Mouse (Mus musculus) heart, embryonic 13.5 days (tissue): ENCODE results near the gene Boll. TPM values are rescaled to one million over a fixed set of nuclear protein-coding genes. Genes with fewer than 3 reads are reported as not detected.
A peak's percentile ranks its signal among the peaks of the same experiment; 100 is the strongest.

Source experiments
- ATAC-seq: fragments of 200-750 bp; cut with Nextera tagmentation; 2 replicates; pipeline ENCODE4 v1.8.0; 2017; ENCODE audit warnings: moderate TSS enrichment; ENCODE audit not compliant: insufficient number of reproducible peaks, low FRiP score, low TSS enrichment; ENCODE audit errors: extremely low read depth
- H3K27ac ChIP-seq: fragments of 300-500 bp; sonication (generic); replicated peaks from 2 replicates; pipeline ENCODE4 v1.5.1; 2015; ENCODE audit warnings: moderate library complexity, mild to moderate bottlenecking, inconsistent platforms
- H3K27me3 ChIP-seq: fragments of 300-500 bp; sonication (generic); replicated peaks from 2 replicates; pipeline ENCODE4 v1.6.1; 2015; ENCODE audit warnings: mild to moderate bottlenecking, inconsistent platforms
- H3K36me3 ChIP-seq: fragments of 300-500 bp; sonication (generic); 2 replicates; pipeline ENCODE4 v1.6.1; 2015; ENCODE audit warnings: mild to moderate bottlenecking, inconsistent platforms
- H3K4me1 ChIP-seq: fragments of 300-500 bp; sonication (generic); 2 replicates; pipeline ENCODE4 v1.6.1; 2015; ENCODE audit warnings: inconsistent platforms
- H3K4me2 ChIP-seq: fragments of 300-500 bp; sonication (generic); 2 replicates; pipeline ENCODE4 v1.6.1; 2015; ENCODE audit warnings: inconsistent platforms, mild to moderate bottlenecking, moderate library complexity
- H3K4me3 ChIP-seq: fragments of 300-500 bp; sonication (generic); 2 replicates; pipeline ENCODE4 v1.5.1; 2015; ENCODE audit warnings: moderate library complexity, mild to moderate bottlenecking, inconsistent platforms
- H3K9ac ChIP-seq: fragments of 300-500 bp; sonication (generic); 2 replicates; pipeline ENCODE4 v1.6.1; 2015; ENCODE audit warnings: inconsistent platforms, mild to moderate bottlenecking, moderate library complexity
- H3K9me3 ChIP-seq: fragments of 300-500 bp; sonication (generic); 2 replicates; pipeline ENCODE4 v1.6.1; 2016; ENCODE audit warnings: inconsistent platforms
- WGBS: fragments of 180-500 bp; shearing (Covaris S2); methylation state at CpG from one replicate; pipeline ENCODE4 v1.1.7; 2015; ENCODE audit warnings: mixed read lengths; 5-methylcytosine and 5-hydroxymethylcytosine counted together
- polyA plus RNA-seq: library from polyadenylated mRNA; unstranded; fragments of >200 nt; fragmentation: Nextera tagmentation; extraction: Ambion mirVana; gene quantifications from 2 replicates; pipeline ENCODE4 v1.2.1, GENCODE M21; 2015

The Boll gene
- polyA plus RNA-seq, 1 experiment from 2014 or later, result 0.11 TPM

- Histone ChIP-seq H3K4me1 (peaks cover 45% of the 10 kb centered on the region), H3K4me2 (peak overlapping the region; percentile 38), H3K9me3 (no peaks in the 10 kb centered on the region), H3K27me3 (no peaks in the 10 kb centered on the region), H3K27ac (peak overlapping the region; percentile 63), H3K36me3 (no peaks in the 10 kb centered on the region), H3K9ac (peak overlapping the region; percentile 47; the same call in 1 of the 2 replicates), H3K4me3 (no peak overlapping the region)
- no peak for ATAC-seq
- WGBS, result 59% methylated on average over 4 of the region's 4 CpGs
Measured at GRCm38 (mm10) chr1:55221352-55221751, 141.9 kb downstream of the Boll start.

- Histone ChIP-seq H3K4me3 (no peak overlapping the region), H3K27ac (no peak overlapping the region), H3K4me2 (no peak overlapping the region), H3K27me3 (no peaks in the 10 kb centered on the region), H3K9me3 (no peaks in the 10 kb centered on the region), H3K9ac (no peak overlapping the region), H3K4me1 (peaks cover 30% of the 10 kb centered on the region), H3K36me3 (0 out of 2 replicates have a peak, but pooled peaks cover 2% of the 10 kb centered on the region)
- 30% methylated on average over 2 of the region's 2 CpGs for WGBS
- ATAC-seq, result no peak
Measured at GRCm38 (mm10) chr1:55217191-55217590, 146.1 kb downstream of the Boll start.

GRCm38 (mm10) chr1:55215185-55215813 is 148.0 kb downstream of the Boll start:
- Histone ChIP-seq H3K4me1 (peaks cover 18% of the 10 kb centered on the region), H3K27me3 (no peaks in the 10 kb centered on the region), H3K9ac (no peak overlapping the region), H3K4me3 (no peak overlapping the region), H3K36me3 (0 out of 2 replicates have a peak, but pooled peaks cover 5% of the 10 kb centered on the region), H3K4me2 (no peak overlapping the region), H3K27ac (no peak overlapping the region), H3K9me3 (no peaks in the 10 kb centered on the region)
- no peak for ATAC-seq
- 65% methylated on average over 11 of the region's 11 CpGs for WGBS

GRCm38 (mm10) chr1:55213936-55214335 is 149.3 kb downstream of the Boll start:
- H3K4me3 ChIP-seq, result no peak overlapping the region
- H3K27me3 ChIP-seq, result no peaks in the 10 kb centered on the region
- no peak for ATAC-seq
- 82% methylated on average over 6 of the region's 6 CpGs for whole genome bisulfite sequencing
- 0 out of 2 replicates have a peak, but pooled peaks cover 5% of the 10 kb centered on the region for H3K36me3 ChIP-seq
- no peak overlapping the region for H3K27ac ChIP-seq
- H3K4me1 ChIP-seq, result peaks cover 26% of the 10 kb centered on the region
- H3K4me2 ChIP-seq, result no peak overlapping the region
- H3K9me3 ChIP-seq, result no peaks in the 10 kb centered on the region
- no peak overlapping the region for H3K9ac ChIP-seq

- WGBS, result 46% methylated on average over 6 of the region's 6 CpGs
- no peak overlapping the region for H3K9ac ChIP-seq
- H3K27ac ChIP-seq, result no peak overlapping the region
- peaks cover 31% of the 10 kb centered on the region for H3K4me1 ChIP-seq
- H3K4me3 ChIP-seq, result no peak overlapping the region
- 0 out of 2 replicates have a peak, but pooled peaks cover 5% of the 10 kb centered on the region for H3K36me3 ChIP-seq
- no peaks in the 10 kb centered on the region for H3K9me3 ChIP-seq
- H3K4me2 ChIP-seq, result no peak overlapping the region
- H3K27me3 ChIP-seq, result no peaks in the 10 kb centered on the region
- ATAC-seq, result no peak
Measured at GRCm38 (mm10) chr1:55213475-55213874, 149.8 kb downstream of the Boll start.

- Histone ChIP-seq H3K36me3 (0 out of 2 replicates have a peak, but pooled peaks cover 5% of the 10 kb centered on the region), H3K4me3 (no peak overlapping the region), H3K4me1 (peaks cover 32% of the 10 kb centered on the region), H3K27ac (no peak overlapping the region), H3K4me2 (no peak overlapping the region), H3K27me3 (no peaks in the 10 kb centered on the region), H3K9ac (no peak overlapping the region), H3K9me3 (no peaks in the 10 kb centered on the region)
- no peak for ATAC-seq
- WGBS, result 88% methylated on average over 4 of the region's 4 CpGs
Measured at GRCm38 (mm10) chr1:55212771-55213170, 150.5 kb downstream of the Boll start.

- WGBS, result 80% methylated on average over 8 of the region's 8 CpGs
- 0 out of 2 replicates have a peak, but pooled peaks cover 5% of the 10 kb centered on the region for H3K36me3 ChIP-seq
- H3K27me3 ChIP-seq, result no peaks in the 10 kb centered on the region
- no peak overlapping the region for H3K4me2 ChIP-seq
- ATAC-seq, result no peak
- no peak overlapping the region for H3K9ac ChIP-seq
- H3K27ac ChIP-seq, result no peak overlapping the region
- no peak overlapping the region for H3K4me3 ChIP-seq
- H3K4me1 ChIP-seq, result peaks cover 22% of the 10 kb centered on the region
- no peaks in the 10 kb centered on the region for H3K9me3 ChIP-seq
Measured at GRCm38 (mm10) chr1:55211081-55211480, 152.2 kb downstream of the Boll start.

- H3K9me3 ChIP-seq, result no peaks in the 10 kb centered on the region
- peaks cover 5% of the 10 kb centered on the region; the same call in 1 of the 2 replicates for H3K36me3 ChIP-seq
- peak overlapping the region; percentile 41 for H3K4me2 ChIP-seq
- no peak overlapping the region for H3K9ac ChIP-seq
- H3K27me3 ChIP-seq, result no peaks in the 10 kb centered on the region
- 42% methylated on average over 12 of the region's 12 CpGs for WGBS
- H3K4me3 ChIP-seq, result no peak overlapping the region
- H3K4me1 ChIP-seq, result peaks cover 22% of the 10 kb centered on the region
- ATAC-seq, result no peak
- H3K27ac ChIP-seq, result 0 out of 2 replicates have a peak overlapping the region, but pooled peaks have one; percentile 32
Measured at GRCm38 (mm10) chr1:55210202-55210965, 152.9 kb downstream of the Boll start.

- H3K27ac ChIP-seq, result peak overlapping the region; percentile 71
- H3K4me2 ChIP-seq, result no peak overlapping the region
Measured at GRCm38 (mm10) chr1:55208500-55209140, 154.6 kb downstream of the Boll start.

GRCm38 (mm10) chr1:55207561-55207960 is 155.7 kb downstream of the Boll start:
- Histone ChIP-seq H3K27ac (no peak overlapping the region), H3K36me3 (peaks cover 11% of the 10 kb centered on the region), H3K4me2 (no peak overlapping the region), H3K4me1 (peaks cover 23% of the 10 kb centered on the region), H3K9ac (no peak overlapping the region), H3K9me3 (no peaks in the 10 kb centered on the region), H3K27me3 (no peaks in the 10 kb centered on the region), H3K4me3 (no peak overlapping the region)
- ATAC-seq, result no peak
- WGBS, result 83% methylated on average over 6 of the region's 6 CpGs

More at GRCm38 (mm10) chr1:55208500-55209140, 154.6 kb downstream of the Boll start:
- 38% methylated on average over 5 of the region's 5 CpGs for WGBS
- Histone ChIP-seq H3K36me3 (peaks cover 11% of the 10 kb centered on the region), H3K4me3 (no peak overlapping the region), H3K4me1 (peaks cover 22% of the 10 kb centered on the region), H3K9ac (peak overlapping the region; percentile 55), H3K9me3 (no peaks in the 10 kb centered on the region), H3K27me3 (no peaks in the 10 kb centered on the region)
- ATAC-seq, result no peak

- H3K27ac ChIP-seq, result no peak overlapping the region
- H3K9me3 ChIP-seq, result no peaks in the 10 kb centered on the region
- no peaks in the 10 kb centered on the region for H3K27me3 ChIP-seq
- peaks cover 40% of the 10 kb centered on the region for H3K4me1 ChIP-seq
- H3K9ac ChIP-seq, result no peak overlapping the region
- no peak for ATAC-seq
- 69% methylated on average over 5 of the region's 5 CpGs for WGBS
- H3K4me3 ChIP-seq, result no peak overlapping the region
- peaks cover 10% of the 10 kb centered on the region for H3K36me3 ChIP-seq
- H3K4me2 ChIP-seq, result no peak overlapping the region
Measured at GRCm38 (mm10) chr1:55205808-55206327, 157.4 kb downstream of the Boll start.
